Mouse (Mus musculus): ENCODE measurements at regions not wholly inside any gene's neighbourhood (a gene's known extent, or its start where the extent isn't known, plus 50 kb on each side); places are given as distances from the start of the nearest gene placed in this dataset.
A peak's percentile ranks its signal among the peaks of the same experiment; 100 is the strongest.

- POLR2A ChIA-PET: no interaction called here
- DNase-seq (ENCODE audit: low read depth, low spot score): no peak
- ATAC-seq: no peak
- no peak for TF ChIP-seq CTCF (IDR thresholded peaks at IDR 0.05)
- in situ Hi-C loops (cut with MboI; ENCODE audit: low pct_unique_long_range_greater_than_20kb): no loop called here
- no peaks in the 10 kb centered on the region for H3K27me3 ChIP-seq
- CTCF ChIA-PET: no interaction called here
Measured at GRCm38 (mm10) chr11:6924476-6924875, 87.0 kb upstream of the Gm11983 start.

GRCm38 (mm10) chr11:6923917-6924316 lies 86.5 kb upstream of the Gm11983 start:
- CTCF ChIA-PET: no interaction called here
- no peak for ATAC-seq
- DNase-seq (ENCODE audit: low read depth, low spot score): no peak
- in situ Hi-C loops (cut with MboI; ENCODE audit: low pct_unique_long_range_greater_than_20kb): no loop called here
- no peaks in the 10 kb centered on the region for H3K27me3 ChIP-seq
- TF ChIP-seq CTCF (IDR thresholded peaks at IDR 0.05): no peak
- POLR2A ChIA-PET: no interaction called here

DNA sequence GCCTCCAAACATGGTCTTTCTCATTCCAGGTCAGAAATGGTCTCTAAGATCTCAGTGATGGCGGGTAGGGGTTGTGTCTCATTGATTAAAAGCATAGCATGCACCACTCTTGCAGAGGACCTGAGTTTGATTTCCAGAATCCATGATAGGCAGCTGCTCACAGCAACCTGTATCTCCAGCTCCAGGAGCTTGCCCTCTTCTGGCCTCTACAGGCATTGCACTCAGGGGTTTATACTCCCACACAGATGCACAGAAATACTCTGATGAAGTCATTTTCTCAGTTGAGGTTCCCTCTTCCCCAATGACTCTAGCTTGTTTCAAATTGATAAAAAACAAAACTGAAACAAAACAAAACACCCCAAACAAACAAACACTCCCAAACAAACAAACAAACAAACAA lies 81.1 kb upstream of the Gm11983 start:
- DNase-seq (ENCODE audit: low read depth, low spot score) (no peak), ATAC-seq (no peak)
- in situ Hi-C loops (cut with MboI; ENCODE audit: low pct_unique_long_range_greater_than_20kb): no loop called here
- POLR2A ChIA-PET: no interaction called here
- CTCF ChIA-PET: no interaction called here
- TF ChIP-seq CTCF (IDR thresholded peaks at IDR 0.05): peak; percentile 49
- H3K27me3 ChIP-seq: no peaks in the 10 kb centered on the region

DNA sequence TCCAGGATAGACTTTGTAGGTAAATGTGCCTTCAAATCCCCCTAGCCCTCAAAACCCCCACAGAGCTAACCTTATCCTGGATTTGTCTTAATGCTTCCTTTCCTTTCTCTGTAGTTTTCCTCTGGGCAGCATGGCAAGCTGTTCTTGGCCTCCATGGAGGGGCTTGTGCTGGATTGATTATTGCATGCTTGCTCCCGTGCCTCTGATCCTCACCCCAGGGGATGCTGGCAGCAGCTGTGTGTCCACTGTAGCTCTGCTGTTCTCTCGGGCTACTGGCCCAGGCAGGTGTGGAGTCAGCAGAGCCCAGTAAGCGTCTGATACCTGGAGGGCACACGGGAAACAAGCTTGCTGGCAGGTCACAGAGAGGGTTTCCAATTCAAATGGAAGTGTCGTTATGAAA lies 68.2 kb upstream of the Gm11983 start:
- TF ChIP-seq CTCF (IDR thresholded peaks at IDR 0.05): no peak
- ChIA-PET CTCF (no interaction called here), POLR2A (no interaction called here)
- in situ Hi-C loops (cut with MboI; ENCODE audit: low pct_unique_long_range_greater_than_20kb): no loop called here
- no peaks in the 10 kb centered on the region for H3K27me3 ChIP-seq
- DNase-seq (ENCODE audit: low read depth, low spot score) (no peak), ATAC-seq (no peak)

GRCm38 (mm10) chr11:6902991-6903390 lies 65.5 kb upstream of the Gm11983 start:
- in situ Hi-C loops (cut with MboI; ENCODE audit: low pct_unique_long_range_greater_than_20kb): no loop called here
- ChIA-PET CTCF (no interaction called here), POLR2A (no interaction called here)
- no peaks in the 10 kb centered on the region for H3K27me3 ChIP-seq
- no peak for ATAC-seq
- TF ChIP-seq CTCF (IDR thresholded peaks at IDR 0.05): no peak
- no peak for DNase-seq (ENCODE audit: low read depth, low spot score)

GRCm38 (mm10) chr11:6902271-6902670 lies 64.8 kb upstream of the Gm11983 start:
- ATAC-seq (no peak), DNase-seq (ENCODE audit: low read depth, low spot score) (no peak)
- no peaks in the 10 kb centered on the region for H3K27me3 ChIP-seq
- TF ChIP-seq CTCF (IDR thresholded peaks at IDR 0.05): no peak
- in situ Hi-C loops (cut with MboI; ENCODE audit: low pct_unique_long_range_greater_than_20kb): no loop called here
- ChIA-PET CTCF (no interaction called here), POLR2A (no interaction called here)

DNA sequence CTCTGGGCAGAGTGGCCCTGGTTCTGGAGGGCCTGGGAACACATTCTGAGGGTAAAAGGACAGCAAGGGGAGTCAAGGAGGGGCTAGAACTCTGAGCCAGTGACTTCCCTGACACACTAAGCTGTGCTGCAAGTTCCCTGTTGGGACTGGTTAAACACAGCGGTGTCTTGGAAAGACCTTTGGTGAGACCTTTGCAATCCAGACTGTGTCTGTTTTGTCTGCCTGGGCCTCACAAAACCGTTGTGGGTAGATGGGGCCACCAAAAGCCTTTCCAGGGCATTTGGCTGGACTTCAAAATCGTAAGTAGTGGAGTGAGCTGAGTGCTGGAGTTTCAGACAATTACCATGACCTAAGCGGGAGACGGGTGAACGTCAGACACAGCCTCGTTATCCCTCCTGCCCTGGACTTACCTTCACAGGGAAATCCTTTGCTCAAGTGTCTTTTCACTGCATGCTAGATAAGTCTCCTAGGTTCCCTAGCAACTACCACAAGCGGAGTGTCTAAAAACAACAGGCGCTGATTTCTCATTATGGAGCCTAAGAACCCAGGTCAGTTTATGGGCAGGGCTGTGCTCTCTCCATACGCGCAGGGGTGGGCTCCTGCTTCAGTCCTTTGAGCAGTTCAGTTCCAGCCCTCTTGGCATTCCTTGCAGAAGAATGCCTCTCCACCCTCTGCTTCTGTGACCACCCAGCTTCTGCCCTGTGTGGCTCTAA lies 63.5 kb upstream of the Gm11983 start:
- no peak for ATAC-seq
- H3K27me3 ChIP-seq: no peaks in the 10 kb centered on the region
- no peak for DNase-seq (ENCODE audit: low read depth, low spot score)
- TF ChIP-seq CTCF (IDR thresholded peaks at IDR 0.05): no peak
- CTCF ChIA-PET: interaction anchor here (1.1 kb wide), 1 partner anchor 19 kb away, joined by 3 read pairs; no protein-coding TSS in a partner anchor
- POLR2A ChIA-PET: no interaction called here
- in situ Hi-C loops (cut with MboI; ENCODE audit: low pct_unique_long_range_greater_than_20kb): no loop called here

DNA sequence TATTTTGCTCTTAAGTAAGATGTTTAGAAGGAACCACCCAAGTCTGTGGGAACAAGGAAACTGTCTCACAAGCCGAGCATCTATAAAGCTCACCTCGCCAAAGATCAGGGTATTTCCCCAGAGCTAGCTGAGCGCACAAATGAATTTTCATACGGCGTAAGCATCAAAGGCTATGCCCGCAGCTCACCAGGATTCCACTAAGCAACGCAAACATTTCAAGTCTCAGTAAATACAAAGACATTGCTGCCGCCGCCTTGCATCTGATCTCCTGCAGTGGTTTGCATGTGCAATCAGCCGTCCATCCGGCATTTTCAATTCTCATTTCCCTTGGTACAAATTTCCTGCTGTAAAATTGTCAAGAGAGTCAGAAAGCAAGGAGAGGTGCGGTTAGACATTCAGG lies 62.9 kb upstream of the Gm11983 start:
- POLR2A ChIA-PET: no interaction called here
- H3K27me3 ChIP-seq: no peaks in the 10 kb centered on the region
- CTCF ChIA-PET: no interaction called here
- DNase-seq (ENCODE audit: low read depth, low spot score) (no peak), ATAC-seq (no peak)
- in situ Hi-C loops (cut with MboI; ENCODE audit: low pct_unique_long_range_greater_than_20kb): no loop called here
- TF ChIP-seq CTCF (IDR thresholded peaks at IDR 0.05): no peak

GRCm38 (mm10) chr11:6899271-6900005 lies 62.0 kb upstream of the Gm11983 start:
- in situ Hi-C loops (cut with MboI; ENCODE audit: low pct_unique_long_range_greater_than_20kb): no loop called here
- TF ChIP-seq CTCF (IDR thresholded peaks at IDR 0.05): no peak
- ATAC-seq (no peak), DNase-seq (ENCODE audit: low read depth, low spot score) (no peak)
- H3K27me3 ChIP-seq: no peaks in the 10 kb centered on the region
- CTCF ChIA-PET: no interaction called here
- POLR2A ChIA-PET: no interaction called here

DNA sequence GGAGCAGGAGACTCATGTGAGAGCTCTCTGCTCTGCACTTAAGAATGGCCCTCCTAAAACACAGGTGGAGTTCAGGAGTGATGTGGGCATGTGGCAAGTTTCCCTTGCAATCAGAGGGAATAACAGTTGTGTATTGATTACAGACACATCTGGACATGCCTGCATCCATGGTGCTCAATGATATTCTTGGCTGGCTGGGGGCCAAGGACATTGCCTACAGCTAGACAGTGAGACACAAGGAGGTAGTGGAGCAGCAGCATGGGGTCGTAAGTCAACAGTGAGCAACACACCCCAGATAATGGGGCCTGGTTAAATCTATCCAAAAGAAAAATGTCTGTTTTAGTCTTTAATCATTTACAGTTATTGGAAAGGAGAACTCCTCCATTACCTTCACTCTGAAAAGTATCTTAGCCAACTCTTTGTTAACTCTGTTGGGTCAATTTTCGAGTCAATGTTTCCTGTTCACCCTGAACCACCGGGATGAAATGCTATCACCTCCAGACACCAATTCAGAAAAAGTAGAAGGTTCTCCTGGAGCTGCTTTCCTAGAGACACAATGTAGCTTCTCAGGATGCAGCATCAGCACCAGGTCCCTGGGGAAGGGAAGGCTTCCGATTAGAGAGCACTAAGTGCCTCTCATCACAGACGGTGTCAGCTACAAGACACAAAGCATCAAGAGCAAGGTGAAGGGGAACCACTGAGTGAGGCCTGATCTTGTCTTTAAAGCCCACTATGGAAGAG lies 61.1 kb upstream of the Gm11983 start:
- POLR2A ChIA-PET: no interaction called here
- CTCF ChIA-PET: no interaction called here
- H3K27me3 ChIP-seq: no peaks in the 10 kb centered on the region
- TF ChIP-seq CTCF (IDR thresholded peaks at IDR 0.05): no peak
- ATAC-seq (no peak), DNase-seq (ENCODE audit: low read depth, low spot score) (no peak)
- in situ Hi-C loops (cut with MboI; ENCODE audit: low pct_unique_long_range_greater_than_20kb): no loop called here

DNA sequence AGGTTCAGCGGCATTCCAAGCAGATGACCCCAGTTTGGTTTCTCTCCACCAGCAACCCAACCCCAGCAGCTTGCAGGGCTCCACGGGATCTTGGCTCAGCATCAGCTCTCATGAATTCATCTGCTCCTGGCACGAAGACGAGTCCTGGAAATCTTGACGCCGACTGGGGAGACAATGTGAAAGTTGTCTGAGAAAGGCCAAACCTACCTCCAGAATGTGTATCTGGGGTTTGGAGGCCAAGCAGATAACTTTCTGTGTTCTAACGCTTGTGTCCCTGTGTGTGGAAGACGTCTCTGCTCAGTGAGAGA lies 58.3 kb upstream of the Gm11983 start:
- ChIA-PET CTCF (no interaction called here), POLR2A (no interaction called here)
- DNase-seq (ENCODE audit: low read depth, low spot score) (no peak), ATAC-seq (no peak)
- TF ChIP-seq CTCF (IDR thresholded peaks at IDR 0.05): no peak
- in situ Hi-C loops (cut with MboI; ENCODE audit: low pct_unique_long_range_greater_than_20kb): no loop called here
- H3K27me3 ChIP-seq: no peaks in the 10 kb centered on the region

Measured in Patski (cell line).